Mouse (Mus musculus): ENCODE measurements around the gene Rnf216. TPM values are rescaled to one million over a fixed set of nuclear protein-coding genes. Genes with fewer than 3 reads are reported as not detected.
"Not testable (repeated sequence)": the region's sequence is repeated elsewhere in the genome, so short reads cannot be mapped to it uniquely, and the experiment has no call there.

Gene Rnf216
- polyA plus RNA-seq (2016; fragmentation: Nextera tagmentation; extraction: Ambion mirVana), result 39.8 and 46.5 TPM in 2 replicates

- WGBS, result 1% methylated on average over 107 of the region's 110 CpGs
- Histone ChIP-seq H3K27ac (replicated peaks) (peak within 1 kb of the TSS; percentile 94), H3K9me3 (replicated peaks) (peaks cover 2% of the 10 kb centered on the region; the same call in 1 of the 2 replicates)
Measured at GRCm38 (mm10) chr5:143112281-143113246, at the start of gene Rnf216. Rnf216 (minus strand) TSS chr5:143112994.

GRCm38 (mm10) chr5:143155534-143155933 lies 42.7 kb upstream of the Rnf216 start:
- Histone ChIP-seq H3K27ac (replicated peaks) (no peak overlapping the region), H3K27me3 (ENCODE audit: low read depth, poor library complexity, severe bottlenecking) (peaks cover 46% of the 10 kb centered on the region)
- DNase-seq (ENCODE audit: low spot score), result no peak

More at GRCm38 (mm10) chr5:143112281-143113246, at the start of gene Rnf216:
- DNase-seq (ENCODE audit: low spot score), result peak; percentile 93
- Histone ChIP-seq H3K4me1 (peaks cover 23% of the 10 kb centered on the region), H3K27me3 (ENCODE audit: low read depth, poor library complexity, severe bottlenecking) (no peaks in the 10 kb centered on the region), H3K36me3 (peaks cover 19% of the 10 kb centered on the region), H3K4me3 (peak within 1 kb of the TSS; percentile 68)

GRCm38 (mm10) chr5:143153756-143154155 lies 41.0 kb upstream of the Rnf216 start:
- 92% methylated on average over 10 of the region's 10 CpGs for WGBS
- no peak for DNase-seq (ENCODE audit: low spot score)
- H3K4me3 ChIP-seq, result no peak overlapping the region
- H3K4me1 ChIP-seq, result peaks cover 5% of the 10 kb centered on the region
- peaks cover 36% of the 10 kb centered on the region for H3K27me3 ChIP-seq (ENCODE audit: low read depth, poor library complexity, severe bottlenecking)
- H3K9me3 ChIP-seq (replicated peaks), result peaks cover 26% of the 10 kb centered on the region
- no peak overlapping the region for H3K27ac ChIP-seq (replicated peaks)
- no peaks in the 10 kb centered on the region for H3K36me3 ChIP-seq

More at GRCm38 (mm10) chr5:143155534-143155933, 42.7 kb upstream of the Rnf216 start:
- Histone ChIP-seq H3K4me1 (peaks cover 5% of the 10 kb centered on the region), H3K36me3 (no peaks in the 10 kb centered on the region), H3K9me3 (replicated peaks) (peaks cover 15% of the 10 kb centered on the region), H3K4me3 (no peak overlapping the region)
- whole genome bisulfite sequencing, result 87% methylated on average over 3 of the region's 3 CpGs

GRCm38 (mm10) chr5:143150044-143150443 lies 37.2 kb upstream of the Rnf216 start:
- no peaks in the 10 kb centered on the region for H3K27me3 ChIP-seq (ENCODE audit: low read depth, poor library complexity, severe bottlenecking)
- peaks cover 26% of the 10 kb centered on the region for H3K9me3 ChIP-seq (replicated peaks)
- 89% methylated on average over 2 of the region's 2 CpGs for WGBS
- no peaks in the 10 kb centered on the region for H3K4me1 ChIP-seq
- no peak overlapping the region for H3K27ac ChIP-seq (replicated peaks)
- no peaks in the 10 kb centered on the region for H3K36me3 ChIP-seq
- no peak for DNase-seq (ENCODE audit: low spot score)
- no peak overlapping the region for H3K4me3 ChIP-seq

- H3K4me1 ChIP-seq, result no peaks in the 10 kb centered on the region
- no peaks in the 10 kb centered on the region for H3K27me3 ChIP-seq (ENCODE audit: low read depth, poor library complexity, severe bottlenecking)
- H3K9me3 ChIP-seq (replicated peaks), result peaks cover 26% of the 10 kb centered on the region
- no peak for DNase-seq (ENCODE audit: low spot score)
- WGBS, result 87% methylated on average over 2 of the region's 2 CpGs
- no peaks in the 10 kb centered on the region for H3K36me3 ChIP-seq
- no peak overlapping the region for H3K27ac ChIP-seq (replicated peaks)
- no peak overlapping the region for H3K4me3 ChIP-seq
Measured at GRCm38 (mm10) chr5:143149536-143149935, 36.7 kb upstream of the Rnf216 start.

- WGBS, result 89% methylated on average over 5 of the region's 5 CpGs
- Histone ChIP-seq H3K36me3 (no peaks in the 10 kb centered on the region), H3K4me3 (no peak overlapping the region), H3K27me3 (ENCODE audit: low read depth, poor library complexity, severe bottlenecking) (no peaks in the 10 kb centered on the region), H3K9me3 (replicated peaks) (peaks cover 26% of the 10 kb centered on the region), H3K27ac (replicated peaks) (no peak overlapping the region), H3K4me1 (no peaks in the 10 kb centered on the region)
- no peak for DNase-seq (ENCODE audit: low spot score)
Measured at GRCm38 (mm10) chr5:143148661-143149060, 35.9 kb upstream of the Rnf216 start.

GRCm38 (mm10) chr5:143147481-143147880 lies 34.7 kb upstream of the Rnf216 start, which contains the start of gene Olfr718-ps1:
Olfr718-ps1 (minus strand) TSS chr5:143147581.
- Histone ChIP-seq H3K4me1 (no peaks in the 10 kb centered on the region), H3K9me3 (replicated peaks) (peaks cover 26% of the 10 kb centered on the region), H3K27ac (replicated peaks) (no peak within 1 kb of the TSS), H3K27me3 (ENCODE audit: low read depth, poor library complexity, severe bottlenecking) (no peaks in the 10 kb centered on the region), H3K4me3 (no peak within 1 kb of the TSS), H3K36me3 (no peaks in the 10 kb centered on the region)
- 77% methylated on average over 3 of the region's 3 CpGs for WGBS
- DNase-seq (ENCODE audit: low spot score), result no peak

- WGBS, result 87% methylated on average over 13 of the region's 13 CpGs
- Histone ChIP-seq H3K4me1 (no peaks in the 10 kb centered on the region), H3K36me3 (no peaks in the 10 kb centered on the region), H3K9me3 (replicated peaks) (no peaks in the 10 kb centered on the region), H3K27me3 (ENCODE audit: low read depth, poor library complexity, severe bottlenecking) (no peaks in the 10 kb centered on the region), H3K4me3 (no peak overlapping the region), H3K27ac (replicated peaks) (no peak overlapping the region)
- no peak for DNase-seq (ENCODE audit: low spot score)
Measured at GRCm38 (mm10) chr5:143137580-143137979, 24.8 kb upstream of the Rnf216 start.

- H3K36me3 ChIP-seq, result no peaks in the 10 kb centered on the region
- no peaks in the 10 kb centered on the region for H3K27me3 ChIP-seq (ENCODE audit: low read depth, poor library complexity, severe bottlenecking)
- H3K9me3 ChIP-seq (replicated peaks), result no peaks in the 10 kb centered on the region
- H3K4me3 ChIP-seq, result no peak overlapping the region
- DNase-seq (ENCODE audit: low spot score), result no peak
- no peaks in the 10 kb centered on the region for H3K4me1 ChIP-seq
- WGBS, result 94% methylated on average over 7 of the region's 7 CpGs
- H3K27ac ChIP-seq (replicated peaks), result no peak overlapping the region
Measured at GRCm38 (mm10) chr5:143135042-143135441, 22.2 kb upstream of the Rnf216 start.

GRCm38 (mm10) chr5:143134216-143135010 lies 21.6 kb upstream of the Rnf216 start:
- H3K27me3 ChIP-seq (ENCODE audit: low read depth, poor library complexity, severe bottlenecking); DNase-seq (ENCODE audit: low spot score); H3K27ac ChIP-seq (replicated peaks); H3K4me3 ChIP-seq; H3K36me3 ChIP-seq; H3K9me3 ChIP-seq (replicated peaks); H3K4me1 ChIP-seq: not testable (repeated sequence)
- WGBS, result 79% methylated on average over 4 of the region's 6 CpGs

GRCm38 (mm10) chr5:143132935-143133514 lies 20.2 kb upstream of the Rnf216 start:
- DNase-seq (ENCODE audit: low spot score), result no peak
- 84% methylated on average over 13 of the region's 13 CpGs for WGBS

GRCm38 (mm10) chr5:143130342-143130741 lies 17.5 kb upstream of the Rnf216 start:
- 91% methylated on average over 7 of the region's 7 CpGs for WGBS
- peaks cover 5% of the 10 kb centered on the region for H3K4me1 ChIP-seq
- H3K27me3 ChIP-seq (ENCODE audit: low read depth, poor library complexity, severe bottlenecking), result no peaks in the 10 kb centered on the region
- no peak for DNase-seq (ENCODE audit: low spot score)
- H3K4me3 ChIP-seq, result no peak overlapping the region
- H3K9me3 ChIP-seq (replicated peaks), result peaks cover 7% of the 10 kb centered on the region
- no peaks in the 10 kb centered on the region for H3K36me3 ChIP-seq
- no peak overlapping the region for H3K27ac ChIP-seq (replicated peaks)

More at GRCm38 (mm10) chr5:143132935-143133514, 20.2 kb upstream of the Rnf216 start:
- H3K27me3 ChIP-seq (ENCODE audit: low read depth, poor library complexity, severe bottlenecking), result no peaks in the 10 kb centered on the region
- no peaks in the 10 kb centered on the region for H3K36me3 ChIP-seq
- H3K9me3 ChIP-seq (replicated peaks), result peaks cover 7% of the 10 kb centered on the region
- H3K4me3 ChIP-seq, result no peak overlapping the region
- no peak overlapping the region for H3K27ac ChIP-seq (replicated peaks)
- H3K4me1 ChIP-seq, result no peaks in the 10 kb centered on the region
